Mouse (Mus musculus) intestine, embryonic 15.5 days (tissue): ENCODE data around the gene Ccl7. TPM values are rescaled to one million over a fixed set of nuclear protein-coding genes. Genes with fewer than 3 reads are reported as not detected.

Experiments used
- ATAC-seq: fragments of 200-750 bp; cut with Nextera tagmentation; 2 replicates; pipeline ENCODE4 v1.8.0; 2017; ENCODE audit warnings: moderate TSS enrichment, moderate library complexity
- H3K27ac ChIP-seq: fragments of 300-500 bp; sonication (generic); 2 replicates; pipeline ENCODE4 v1.5.1; 2015; ENCODE audit warnings: mild to moderate bottlenecking, inconsistent platforms
- H3K27me3 ChIP-seq: fragments of 300-500 bp; sonication (generic); replicated peaks from 2 replicates; pipeline ENCODE4 v1.6.1; 2015; ENCODE audit warnings: inconsistent platforms
- H3K36me3 ChIP-seq: fragments of 300-500 bp; sonication (generic); 2 replicates; pipeline ENCODE4 v1.6.1; 2015; ENCODE audit warnings: inconsistent platforms
- H3K4me1 ChIP-seq: fragments of 300-500 bp; sonication (generic); replicated peaks from 2 replicates; pipeline ENCODE4 v1.6.1; 2015; ENCODE audit warnings: inconsistent platforms
- H3K4me2 ChIP-seq: fragments of 300-500 bp; sonication (generic); replicated peaks from 2 replicates; pipeline ENCODE4 v1.6.1; 2015; ENCODE audit warnings: mild to moderate bottlenecking, inconsistent platforms
- H3K4me3 ChIP-seq: fragments of 300-500 bp; sonication (generic); replicated peaks from 2 replicates; pipeline ENCODE4 v1.5.1; 2015; ENCODE audit warnings: inconsistent platforms
- H3K9ac ChIP-seq: fragments of 300-500 bp; sonication (generic); 2 replicates; pipeline ENCODE4 v1.6.1; 2015; ENCODE audit warnings: inconsistent platforms
- H3K9me3 ChIP-seq: fragments of 300-500 bp; sonication (generic); 2 replicates; pipeline ENCODE4 v1.6.1; 2016; ENCODE audit warnings: inconsistent platforms
- WGBS: fragments of 180-500 bp; shearing (Covaris S2); methylation state at CpG from one replicate; pipeline ENCODE4 v1.1.7; 2015; 5-methylcytosine and 5-hydroxymethylcytosine counted together
- polyA plus RNA-seq: library from polyadenylated mRNA; unstranded; fragments of >200 nt; fragmentation: Nextera tagmentation; extraction: Ambion mirVana; gene quantifications from 2 replicates; pipeline ENCODE4 v1.2.1, GENCODE M21; 2015

The Ccl7 gene
- 3.6 and 5.1 TPM in 2 replicates for polyA plus RNA-seq

- no peak for ATAC-seq
- Histone ChIP-seq H3K27me3 (no peaks in the 10 kb centered on the region), H3K9ac (no peak within 1 kb of the TSS), H3K9me3 (no peaks in the 10 kb centered on the region), H3K4me1 (no peaks in the 10 kb centered on the region), H3K27ac (no peak within 1 kb of the TSS), H3K4me2 (no peak within 1 kb of the TSS), H3K36me3 (no peaks in the 10 kb centered on the region), H3K4me3 (no peak within 1 kb of the TSS)
- WGBS = 72% methylated on average over 3 of the region's 3 CpGs
Measured at GRCm38 (mm10) chr11:82045471-82045870, at the start of gene Ccl7. Gene Ccl7, plus strand, starts transcription at chr11:82045712.

DNA sequence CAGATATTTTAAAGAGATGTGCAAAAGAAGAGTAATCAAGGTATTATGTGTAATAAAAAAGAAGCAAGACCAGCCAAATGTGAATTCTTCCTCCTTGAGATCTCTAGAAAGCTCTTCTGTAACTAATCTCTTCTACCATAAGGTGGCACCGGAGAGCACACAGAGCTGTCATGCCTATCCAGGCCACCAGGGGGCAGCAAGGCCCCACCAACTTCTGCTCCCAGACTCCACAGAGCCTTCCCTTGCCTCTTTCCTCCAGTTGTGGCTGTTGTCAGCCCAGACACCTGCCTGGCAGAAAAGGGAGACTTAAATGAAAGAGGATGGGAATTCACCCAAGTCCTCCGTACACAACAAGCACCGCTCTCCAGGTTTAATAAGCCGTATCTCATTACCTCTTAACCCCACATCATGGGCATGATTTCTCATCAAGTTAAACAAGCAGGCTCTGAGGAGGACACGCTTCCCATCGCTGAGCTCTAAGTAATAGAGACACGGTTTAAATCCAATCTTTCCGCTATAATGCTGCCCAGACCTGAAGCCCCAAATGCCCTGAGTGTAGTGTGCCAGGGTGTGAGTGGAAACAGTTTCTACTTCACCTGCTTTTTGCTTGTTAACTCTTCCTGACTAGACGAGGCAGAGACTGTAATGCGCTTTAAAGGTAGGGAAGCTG lies 49.2 kb upstream of the Ccl7 start:
- H3K9ac ChIP-seq = no peak overlapping the region
- H3K27me3 ChIP-seq = no peaks in the 10 kb centered on the region
- no peak overlapping the region for H3K4me3 ChIP-seq
- no peak overlapping the region for H3K4me2 ChIP-seq
- no peaks in the 10 kb centered on the region for H3K36me3 ChIP-seq
- no peaks in the 10 kb centered on the region for H3K9me3 ChIP-seq
- H3K4me1 ChIP-seq = no peaks in the 10 kb centered on the region
- WGBS = 70% methylated on average over 10 of the region's 10 CpGs
- ATAC-seq = peak; percentile 39; the same call in 1 of the 2 replicates
- H3K27ac ChIP-seq = no peak overlapping the region

- no peak for ATAC-seq
- Histone ChIP-seq H3K36me3 (no peaks in the 10 kb centered on the region), H3K9me3 (no peaks in the 10 kb centered on the region), H3K4me3 (no peak overlapping the region), H3K4me1 (no peaks in the 10 kb centered on the region), H3K27ac (no peak overlapping the region), H3K4me2 (no peak overlapping the region), H3K27me3 (no peaks in the 10 kb centered on the region), H3K9ac (no peak overlapping the region)
- 83% methylated on average over 5 of the region's 5 CpGs for WGBS
Measured at GRCm38 (mm10) chr11:81997085-81997484, 48.4 kb upstream of the Ccl7 start.

GRCm38 (mm10) chr11:81998646-81999045 lies 46.9 kb upstream of the Ccl7 start:
- Histone ChIP-seq H3K9me3 (no peaks in the 10 kb centered on the region), H3K27me3 (no peaks in the 10 kb centered on the region), H3K9ac (no peak overlapping the region), H3K4me1 (no peaks in the 10 kb centered on the region), H3K27ac (no peak overlapping the region), H3K4me3 (no peak overlapping the region), H3K36me3 (no peaks in the 10 kb centered on the region), H3K4me2 (no peak overlapping the region)
- 86% methylated on average over 3 of the region's 3 CpGs for WGBS
- no peak for ATAC-seq

- H3K27me3 ChIP-seq = no peaks in the 10 kb centered on the region
- 85% methylated on average over 4 of the region's 4 CpGs for WGBS
- H3K27ac ChIP-seq = no peak overlapping the region
- H3K4me2 ChIP-seq = no peak overlapping the region
- no peak for ATAC-seq
- no peak overlapping the region for H3K9ac ChIP-seq
- H3K4me1 ChIP-seq = no peaks in the 10 kb centered on the region
- H3K36me3 ChIP-seq = no peaks in the 10 kb centered on the region
- H3K9me3 ChIP-seq = no peaks in the 10 kb centered on the region
- no peak overlapping the region for H3K4me3 ChIP-seq
Measured at GRCm38 (mm10) chr11:81999469-81999868, 46.0 kb upstream of the Ccl7 start.

- no peak overlapping the region for H3K9ac ChIP-seq
- 63% methylated on average over 5 of the region's 5 CpGs for WGBS
- no peaks in the 10 kb centered on the region for H3K9me3 ChIP-seq
- no peak overlapping the region for H3K4me3 ChIP-seq
- no peaks in the 10 kb centered on the region for H3K36me3 ChIP-seq
- no peak overlapping the region for H3K27ac ChIP-seq
- H3K27me3 ChIP-seq = no peaks in the 10 kb centered on the region
- no peak for ATAC-seq
- H3K4me2 ChIP-seq = no peak overlapping the region
- H3K4me1 ChIP-seq = no peaks in the 10 kb centered on the region
Measured at GRCm38 (mm10) chr11:82000581-82000980, 44.9 kb upstream of the Ccl7 start.

DNA sequence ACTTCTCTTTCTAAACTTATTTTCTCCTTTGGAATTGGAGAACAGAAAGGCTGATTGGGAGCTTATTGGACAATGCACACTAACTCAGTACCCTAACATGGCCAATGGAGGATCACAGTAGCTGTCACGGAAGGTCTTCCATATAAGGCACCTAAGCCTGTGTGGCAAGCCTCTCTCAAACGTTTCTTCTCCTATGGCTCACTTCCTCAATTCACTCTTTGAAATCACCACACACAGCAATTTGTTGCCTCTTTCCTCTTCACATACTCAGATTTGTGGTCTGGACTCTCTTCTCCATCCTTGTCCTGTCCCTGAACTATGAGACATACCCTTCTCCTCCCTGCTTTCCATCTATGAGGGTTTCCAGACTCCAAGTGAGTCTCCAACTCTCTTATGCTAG lies 40.7 kb upstream of the Ccl7 start:
- Histone ChIP-seq H3K9me3 (no peaks in the 10 kb centered on the region), H3K27me3 (no peaks in the 10 kb centered on the region), H3K27ac (no peak overlapping the region), H3K36me3 (no peaks in the 10 kb centered on the region), H3K4me3 (no peak overlapping the region), H3K4me1 (0 out of 2 replicates have a peak, but pooled peaks cover 3% of the 10 kb centered on the region), H3K9ac (no peak overlapping the region), H3K4me2 (no peak overlapping the region)
- no peak for ATAC-seq
- WGBS = 67% methylated on average over 2 of the region's 2 CpGs

- H3K4me2 ChIP-seq = no peak overlapping the region; the same call in 1 of the 2 replicates
- no peak overlapping the region for H3K9ac ChIP-seq
- H3K4me1 ChIP-seq = 0 out of 2 replicates have a peak, but pooled peaks cover 8% of the 10 kb centered on the region
- H3K36me3 ChIP-seq = no peaks in the 10 kb centered on the region
- 0 out of 2 replicates have a peak, but pooled peaks have one; percentile 49 for ATAC-seq
- no peaks in the 10 kb centered on the region for H3K27me3 ChIP-seq
- H3K9me3 ChIP-seq = no peaks in the 10 kb centered on the region
- whole genome bisulfite sequencing = 34% methylated on average over 12 of the region's 12 CpGs
- H3K4me3 ChIP-seq = no peak overlapping the region
- H3K27ac ChIP-seq = peak overlapping the region; percentile 42; the same call in 1 of the 2 replicates
Measured at GRCm38 (mm10) chr11:82006796-82007423, 38.6 kb upstream of the Ccl7 start.

GRCm38 (mm10) chr11:82010115-82010514 lies 35.4 kb upstream of the Ccl7 start:
- 0 out of 2 replicates have a peak, but pooled peaks cover 8% of the 10 kb centered on the region for H3K4me1 ChIP-seq
- H3K4me3 ChIP-seq = no peak overlapping the region
- H3K27me3 ChIP-seq = no peaks in the 10 kb centered on the region
- WGBS = 87% methylated on average over 3 of the region's 3 CpGs
- H3K4me2 ChIP-seq = no peak overlapping the region
- no peak for ATAC-seq
- no peak overlapping the region for H3K27ac ChIP-seq
- H3K9me3 ChIP-seq = no peaks in the 10 kb centered on the region
- H3K36me3 ChIP-seq = no peaks in the 10 kb centered on the region
- H3K9ac ChIP-seq = no peak overlapping the region

GRCm38 (mm10) chr11:82011411-82012193 lies 33.9 kb upstream of the Ccl7 start:
- 0 out of 2 replicates have a peak, but pooled peaks have one; percentile 28 for ATAC-seq
- WGBS = 50% methylated on average over 8 of the region's 8 CpGs
- Histone ChIP-seq H3K9ac (no peak overlapping the region), H3K27me3 (no peaks in the 10 kb centered on the region), H3K36me3 (no peaks in the 10 kb centered on the region), H3K4me1 (0 out of 2 replicates have a peak, but pooled peaks cover 7% of the 10 kb centered on the region), H3K4me3 (no peak overlapping the region), H3K27ac (no peak overlapping the region), H3K4me2 (no peak overlapping the region), H3K9me3 (no peaks in the 10 kb centered on the region)

GRCm38 (mm10) chr11:82013756-82014155 lies 31.8 kb upstream of the Ccl7 start:
- Histone ChIP-seq H3K4me3 (no peak overlapping the region), H3K4me2 (no peak overlapping the region), H3K36me3 (no peaks in the 10 kb centered on the region), H3K9ac (no peak overlapping the region), H3K4me1 (0 out of 2 replicates have a peak, but pooled peaks cover 5% of the 10 kb centered on the region), H3K9me3 (no peaks in the 10 kb centered on the region), H3K27ac (no peak overlapping the region), H3K27me3 (no peaks in the 10 kb centered on the region)
- no peak for ATAC-seq
- WGBS = 30% methylated on average over 1 of the region's 1 CpGs

- no peaks in the 10 kb centered on the region for H3K36me3 ChIP-seq
- no peak overlapping the region for H3K27ac ChIP-seq
- 54% methylated on average over 2 of the region's 2 CpGs for WGBS
- 0 out of 2 replicates have a peak, but pooled peaks cover 9% of the 10 kb centered on the region for H3K4me1 ChIP-seq
- H3K27me3 ChIP-seq = no peaks in the 10 kb centered on the region
- no peak for ATAC-seq
- H3K9ac ChIP-seq = no peak overlapping the region
- no peak overlapping the region for H3K4me2 ChIP-seq
- H3K4me3 ChIP-seq = no peak overlapping the region
- no peaks in the 10 kb centered on the region for H3K9me3 ChIP-seq
Measured at GRCm38 (mm10) chr11:82015066-82015465, 30.4 kb upstream of the Ccl7 start.
